Mouse (Mus musculus): Measurements from ENCODE around the gene Ssc4d. TPM values are rescaled to one million over a fixed set of nuclear protein-coding genes. Genes with fewer than 3 reads are reported as not detected.

Ssc4d gene
- polyA plus RNA-seq (2015; fragmentation: Nextera tagmentation; extraction: Ambion mirVana), result 0.45 and 0.91 TPM in 2 replicates

DNA sequence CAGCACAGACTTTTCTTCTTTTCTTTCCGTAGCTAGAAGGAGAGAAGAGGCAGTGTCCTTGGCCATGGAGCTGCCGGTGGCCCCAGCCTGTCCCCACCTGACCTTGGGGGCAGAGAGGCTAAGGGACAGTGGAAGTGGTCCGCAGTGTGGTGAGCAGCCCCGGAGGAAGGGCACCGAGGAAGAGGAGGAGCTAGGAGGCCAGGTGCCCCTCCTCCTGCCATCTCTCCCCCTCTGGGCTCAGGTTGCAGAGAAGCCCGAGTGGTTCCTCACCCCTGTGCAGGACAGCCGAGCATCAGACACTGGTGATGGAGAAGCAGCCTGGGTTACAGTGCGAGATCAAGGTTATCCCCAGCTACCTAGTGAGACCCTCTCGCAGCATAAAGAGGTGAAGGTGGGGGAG is at the start of gene Ssc4d:
Ssc4d (minus strand) TSS at position 167 of the 400 bp plus-strand sequence.
- Histone ChIP-seq H3K9ac (ENCODE audit: low read length) (no peak within 1 kb of the TSS), H3K27ac (ENCODE audit: low read length) (no peak within 1 kb of the TSS), H3K9me3 (replicated peaks; ENCODE audit: control insufficient read depth, low read length) (no peaks in the 10 kb centered on the region), H3K4me3 (ENCODE audit: low read length) (no peak within 1 kb of the TSS), H3K27me3 (ENCODE audit: control insufficient read depth, insufficient read depth, low read length) (no peaks in the 10 kb centered on the region), H3K4me1 (ENCODE audit: control insufficient read depth, insufficient read depth, low read length) (no peaks in the 10 kb centered on the region), H3K36me3 (ENCODE audit: control insufficient read depth, insufficient read depth) (no peaks in the 10 kb centered on the region), H3K4me2 (ENCODE audit: low read depth, low read length) (no peak within 1 kb of the TSS)
- WGBS, result 19% methylated on average over 9 of the region's 9 CpGs
- no peak for ATAC-seq (replicated peaks; ENCODE audit: extremely low read depth, insufficient read depth, low FRiP score)

DNA sequence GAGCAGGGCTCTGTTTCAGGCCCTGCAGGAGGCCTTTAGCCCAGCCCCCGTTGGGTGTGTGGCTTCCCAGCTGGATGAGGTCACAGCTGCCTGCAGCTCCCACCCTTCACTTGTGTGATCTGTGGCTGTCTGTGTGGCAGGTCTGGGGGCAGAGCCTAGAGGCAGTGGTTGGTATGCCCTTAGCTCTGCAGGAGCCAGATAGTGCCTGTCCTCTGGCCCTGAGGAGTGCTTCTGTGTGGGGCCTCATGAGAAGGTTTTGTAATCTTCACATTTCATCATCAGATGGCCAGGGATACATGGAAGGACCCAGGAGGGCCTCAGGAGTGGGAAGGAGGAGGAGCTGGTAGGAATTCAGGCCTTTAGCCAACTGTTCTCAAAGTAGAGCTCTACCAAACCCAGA is 45.6 kb upstream of the Ssc4d start:
- Histone ChIP-seq H3K9me3 (replicated peaks; ENCODE audit: control insufficient read depth, low read length) (no peaks in the 10 kb centered on the region), H3K36me3 (ENCODE audit: control insufficient read depth, insufficient read depth) (no peaks in the 10 kb centered on the region), H3K27ac (ENCODE audit: low read length) (peak overlapping the region; percentile 21), H3K4me1 (ENCODE audit: control insufficient read depth, insufficient read depth, low read length) (peaks cover 48% of the 10 kb centered on the region), H3K27me3 (ENCODE audit: control insufficient read depth, insufficient read depth, low read length) (no peaks in the 10 kb centered on the region), H3K4me2 (ENCODE audit: low read depth, low read length) (no peak overlapping the region), H3K4me3 (ENCODE audit: low read length) (no peak overlapping the region), H3K9ac (ENCODE audit: low read length) (peak overlapping the region; percentile 21; the same call in 1 of the 2 replicates)
- peak; percentile 58 for ATAC-seq (replicated peaks; ENCODE audit: extremely low read depth, insufficient read depth, low FRiP score)
- WGBS, result 0% methylated on average over 1 of the region's 1 CpGs

DNA sequence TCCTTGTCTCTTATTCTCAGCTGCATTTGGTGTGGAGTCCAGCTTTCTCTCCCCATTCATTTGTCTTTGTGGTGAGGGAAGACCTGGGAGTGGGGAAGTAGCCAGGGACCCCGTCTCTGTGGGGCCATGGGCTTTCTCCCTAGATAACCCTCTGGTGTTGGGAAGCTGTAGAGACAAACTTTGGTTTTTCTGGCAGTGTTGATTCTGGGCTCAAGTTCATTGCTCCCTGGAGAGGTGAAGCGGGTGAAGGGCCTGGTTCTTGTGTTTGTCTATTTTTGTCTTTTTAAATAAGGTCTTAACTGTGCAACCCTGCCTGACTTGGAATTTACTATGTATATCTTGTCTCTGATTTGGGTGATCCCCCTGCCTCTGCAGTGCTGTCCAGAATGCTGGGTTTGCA is 44.4 kb upstream of the Ssc4d start:
- H3K4me2 ChIP-seq (ENCODE audit: low read depth, low read length), result no peak overlapping the region
- H3K9ac ChIP-seq (ENCODE audit: low read length), result no peak overlapping the region
- no peak overlapping the region for H3K4me3 ChIP-seq (ENCODE audit: low read length)
- no peak overlapping the region for H3K27ac ChIP-seq (ENCODE audit: low read length)
- no peaks in the 10 kb centered on the region for H3K9me3 ChIP-seq (replicated peaks; ENCODE audit: control insufficient read depth, low read length)
- H3K27me3 ChIP-seq (ENCODE audit: control insufficient read depth, insufficient read depth, low read length), result no peaks in the 10 kb centered on the region
- WGBS, result 71% methylated on average over 2 of the region's 2 CpGs
- no peak for ATAC-seq (replicated peaks; ENCODE audit: extremely low read depth, insufficient read depth, low FRiP score)
- H3K4me1 ChIP-seq (ENCODE audit: control insufficient read depth, insufficient read depth, low read length), result peaks cover 51% of the 10 kb centered on the region
- H3K36me3 ChIP-seq (ENCODE audit: control insufficient read depth, insufficient read depth), result no peaks in the 10 kb centered on the region

DNA sequence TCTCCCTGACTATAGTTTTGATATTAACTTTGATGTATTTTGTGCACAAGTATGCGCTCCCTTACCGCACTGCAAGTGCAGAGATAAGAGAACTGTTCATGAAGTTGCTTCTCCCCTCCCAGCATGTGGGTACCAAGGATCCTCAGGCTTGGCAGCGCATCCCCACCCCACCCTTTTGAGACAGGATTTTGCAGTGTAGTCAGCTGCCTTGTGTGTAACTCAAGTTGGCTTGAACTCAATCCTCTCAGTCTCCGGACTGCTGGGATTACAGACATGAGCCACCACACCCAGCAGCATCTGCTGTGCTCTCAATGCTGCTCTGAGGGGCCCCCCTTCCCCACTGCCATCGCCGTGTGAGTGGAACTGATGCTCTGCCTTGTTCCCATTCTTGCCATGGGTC is 42.9 kb upstream of the Ssc4d start:
- no peak overlapping the region for H3K9ac ChIP-seq (ENCODE audit: low read length)
- no peak overlapping the region for H3K4me3 ChIP-seq (ENCODE audit: low read length)
- H3K27me3 ChIP-seq (ENCODE audit: control insufficient read depth, insufficient read depth, low read length), result no peaks in the 10 kb centered on the region
- peaks cover 51% of the 10 kb centered on the region for H3K4me1 ChIP-seq (ENCODE audit: control insufficient read depth, insufficient read depth, low read length)
- H3K36me3 ChIP-seq (ENCODE audit: control insufficient read depth, insufficient read depth), result no peaks in the 10 kb centered on the region
- H3K27ac ChIP-seq (ENCODE audit: low read length), result no peak overlapping the region; the same call in 1 of the 2 replicates
- WGBS, result 72% methylated on average over 6 of the region's 6 CpGs
- no peak overlapping the region for H3K4me2 ChIP-seq (ENCODE audit: low read depth, low read length)
- H3K9me3 ChIP-seq (replicated peaks; ENCODE audit: control insufficient read depth, low read length), result no peaks in the 10 kb centered on the region
- no peak for ATAC-seq (replicated peaks; ENCODE audit: extremely low read depth, insufficient read depth, low FRiP score)

DNA sequence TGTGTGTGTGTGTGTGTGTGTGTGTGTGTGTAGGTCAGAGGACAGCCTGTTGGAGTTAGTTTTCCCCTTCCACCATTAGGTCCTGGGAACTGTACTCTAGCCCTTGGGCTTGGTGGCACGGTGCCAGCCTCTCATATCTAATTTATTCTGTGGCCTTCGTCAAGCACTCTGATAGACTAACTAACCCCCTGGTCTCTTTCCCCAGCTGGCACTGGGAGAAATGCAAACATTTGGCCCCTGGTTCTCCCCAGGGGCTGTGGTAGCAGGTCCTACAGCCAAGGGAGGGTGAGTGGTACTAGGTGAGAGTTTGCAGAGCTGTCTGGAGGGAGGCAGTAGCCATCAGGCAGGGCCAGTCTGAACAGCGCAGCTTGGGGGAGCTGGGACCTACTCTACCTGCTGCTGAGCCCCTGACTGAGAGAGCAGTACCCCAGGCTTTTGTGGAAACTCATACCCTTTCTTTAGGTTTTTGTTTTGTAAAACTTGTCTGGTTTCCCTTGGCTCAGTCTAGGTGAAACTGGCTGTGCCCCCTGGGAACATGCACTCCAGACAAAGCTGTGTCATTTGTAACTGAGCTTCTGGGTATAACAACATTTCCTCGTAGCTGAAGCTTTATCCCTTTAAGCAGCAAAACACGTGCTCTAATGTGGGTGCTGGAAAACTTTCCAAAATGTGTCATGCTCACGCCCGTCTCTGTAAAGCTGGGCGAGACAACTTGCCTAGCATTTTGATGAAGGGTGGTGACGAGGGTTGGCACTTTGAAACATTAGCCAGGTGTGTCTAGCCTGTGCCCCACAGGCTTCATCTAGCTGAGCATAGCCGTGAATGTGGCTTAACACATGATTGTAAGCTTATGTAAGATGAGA is 41.9 kb upstream of the Ssc4d start:
- no peak overlapping the region for H3K4me3 ChIP-seq (ENCODE audit: low read length)
- no peak for ATAC-seq (replicated peaks; ENCODE audit: extremely low read depth, insufficient read depth, low FRiP score)

DNA sequence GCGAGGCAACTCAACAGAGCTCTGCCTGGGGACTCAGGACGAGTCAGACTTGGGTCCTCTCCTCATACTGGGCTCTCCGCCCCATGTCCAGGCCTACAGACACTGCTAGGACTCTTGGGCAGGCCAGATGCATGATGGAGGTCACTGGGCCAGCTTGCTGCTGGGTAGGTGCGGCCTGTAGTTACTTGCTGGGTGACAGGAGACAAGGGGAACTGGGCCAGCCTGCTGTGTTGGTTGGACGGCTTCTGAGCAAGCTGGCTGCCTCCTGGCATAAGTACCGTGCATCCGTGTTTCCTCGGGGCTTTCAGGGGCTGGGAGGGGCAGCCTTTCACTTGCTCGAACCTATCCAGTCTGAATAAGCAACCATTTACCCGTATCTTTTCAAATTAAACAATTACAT is 41.3 kb upstream of the Ssc4d start:
- H3K4me2 ChIP-seq (ENCODE audit: low read depth, low read length), result peak overlapping the region; percentile 38
- H3K36me3 ChIP-seq (ENCODE audit: control insufficient read depth, insufficient read depth), result peaks cover 9% of the 10 kb centered on the region
- H3K4me3 ChIP-seq (ENCODE audit: low read length), result peak overlapping the region; percentile 13; the same call in 1 of the 2 replicates
- H3K9ac ChIP-seq (ENCODE audit: low read length), result peak overlapping the region; percentile 49
- H3K4me1 ChIP-seq (ENCODE audit: control insufficient read depth, insufficient read depth, low read length), result peaks cover 51% of the 10 kb centered on the region
- 62% methylated on average over 10 of the region's 10 CpGs for WGBS
- no peaks in the 10 kb centered on the region for H3K9me3 ChIP-seq (replicated peaks; ENCODE audit: control insufficient read depth, low read length)
- no peak for ATAC-seq (replicated peaks; ENCODE audit: extremely low read depth, insufficient read depth, low FRiP score)
- peak overlapping the region; percentile 85 for H3K27ac ChIP-seq (ENCODE audit: low read length)
- no peaks in the 10 kb centered on the region for H3K27me3 ChIP-seq (ENCODE audit: control insufficient read depth, insufficient read depth, low read length)

More for the DNA sequence above, 41.9 kb upstream of the Ssc4d start:
- 47% methylated on average over 10 of the region's 10 CpGs for WGBS
- H3K27ac ChIP-seq (ENCODE audit: low read length), result peak overlapping the region; percentile 85
- no peaks in the 10 kb centered on the region for H3K9me3 ChIP-seq (replicated peaks; ENCODE audit: control insufficient read depth, low read length)
- peak overlapping the region; percentile 45; the same call in 1 of the 2 replicates for H3K9ac ChIP-seq (ENCODE audit: low read length)
- H3K4me2 ChIP-seq (ENCODE audit: low read depth, low read length), result peak overlapping the region; percentile 38; the same call in 1 of the 2 replicates
- no peaks in the 10 kb centered on the region for H3K27me3 ChIP-seq (ENCODE audit: control insufficient read depth, insufficient read depth, low read length)
- peaks cover 51% of the 10 kb centered on the region for H3K4me1 ChIP-seq (ENCODE audit: control insufficient read depth, insufficient read depth, low read length)
- peaks cover 5% of the 10 kb centered on the region for H3K36me3 ChIP-seq (ENCODE audit: control insufficient read depth, insufficient read depth)

DNA sequence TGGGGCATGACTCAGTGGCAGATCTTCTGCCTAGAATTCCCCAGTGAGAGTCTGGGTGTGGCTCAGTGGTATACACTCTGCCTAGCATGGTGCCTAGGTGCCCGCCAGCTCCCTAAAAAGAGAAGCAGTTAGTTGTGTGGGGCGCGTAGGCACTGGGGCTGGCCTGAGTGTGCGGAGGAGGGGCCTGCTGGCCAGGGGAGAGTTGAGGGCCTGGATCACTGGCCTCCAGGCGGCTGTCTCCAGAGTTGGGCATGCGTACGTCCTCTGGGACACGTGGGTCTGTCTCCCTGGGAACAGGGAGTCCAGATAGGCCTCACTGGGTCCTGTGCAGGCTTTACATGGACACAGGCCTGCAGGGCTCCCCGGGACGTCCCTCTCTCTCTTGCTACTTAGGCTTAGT is 40.5 kb upstream of the Ssc4d start:
- Histone ChIP-seq H3K27me3 (ENCODE audit: control insufficient read depth, insufficient read depth, low read length) (no peaks in the 10 kb centered on the region), H3K36me3 (ENCODE audit: control insufficient read depth, insufficient read depth) (peaks cover 16% of the 10 kb centered on the region), H3K27ac (ENCODE audit: low read length) (peak overlapping the region; percentile 85), H3K4me3 (ENCODE audit: low read length) (no peak overlapping the region), H3K9ac (ENCODE audit: low read length) (peak overlapping the region; percentile 49), H3K4me1 (ENCODE audit: control insufficient read depth, insufficient read depth, low read length) (peaks cover 47% of the 10 kb centered on the region), H3K4me2 (ENCODE audit: low read depth, low read length) (peak overlapping the region; percentile 38), H3K9me3 (replicated peaks; ENCODE audit: control insufficient read depth, low read length) (no peaks in the 10 kb centered on the region)
- ATAC-seq (replicated peaks; ENCODE audit: extremely low read depth, insufficient read depth, low FRiP score), result peak; percentile 80
- 43% methylated on average over 10 of the region's 10 CpGs for WGBS

DNA sequence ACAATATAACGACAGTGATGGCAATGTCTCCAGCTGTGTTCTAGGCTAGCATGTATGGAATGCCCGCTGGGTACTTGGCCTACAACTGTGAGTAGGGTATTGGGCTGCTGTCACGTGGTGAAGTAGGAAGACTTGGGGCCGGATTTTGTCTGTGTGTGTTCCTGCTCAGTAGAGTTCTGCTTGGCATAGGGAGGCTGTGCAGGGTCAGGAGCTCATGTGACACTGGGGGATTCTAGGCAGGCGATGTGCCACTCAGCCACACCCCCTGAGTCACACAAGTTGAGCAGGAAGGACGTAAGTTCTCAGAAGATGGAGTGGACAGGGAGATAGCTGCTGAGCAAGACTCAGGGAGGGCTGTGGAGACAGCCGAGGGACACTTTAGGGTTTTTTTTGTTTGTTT is 33.4 kb upstream of the Ssc4d start:
- Histone ChIP-seq H3K4me2 (ENCODE audit: low read depth, low read length) (no peak overlapping the region), H3K27ac (ENCODE audit: low read length) (no peak overlapping the region), H3K9me3 (replicated peaks; ENCODE audit: control insufficient read depth, low read length) (no peaks in the 10 kb centered on the region), H3K4me3 (ENCODE audit: low read length) (no peak overlapping the region), H3K27me3 (ENCODE audit: control insufficient read depth, insufficient read depth, low read length) (no peaks in the 10 kb centered on the region), H3K36me3 (ENCODE audit: control insufficient read depth, insufficient read depth) (peaks cover 18% of the 10 kb centered on the region), H3K4me1 (ENCODE audit: control insufficient read depth, insufficient read depth, low read length) (peaks cover 6% of the 10 kb centered on the region), H3K9ac (ENCODE audit: low read length) (no peak overlapping the region)
- no peak for ATAC-seq (replicated peaks; ENCODE audit: extremely low read depth, insufficient read depth, low FRiP score)
- WGBS, result 58% methylated on average over 7 of the region's 7 CpGs

DNA sequence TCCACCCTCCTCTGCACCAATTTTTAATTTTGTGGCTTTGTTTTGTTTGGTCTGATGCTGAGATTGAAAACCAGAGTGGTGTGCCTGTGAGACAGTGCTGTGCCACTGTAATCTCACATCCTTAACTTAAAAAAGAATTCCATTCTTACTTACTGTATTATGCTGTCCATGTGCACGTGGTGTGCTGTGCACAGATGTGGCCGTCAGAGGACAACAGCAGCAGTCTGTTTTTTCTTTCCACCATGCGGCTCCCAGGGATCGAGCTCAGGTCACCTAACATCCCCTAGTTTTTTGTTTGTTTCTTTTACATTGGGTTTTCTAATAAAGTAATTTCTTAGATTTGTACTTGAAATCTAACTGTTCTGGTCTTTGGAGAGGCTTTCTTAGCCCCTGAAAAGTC is 30.2 kb upstream of the Ssc4d start:
- Histone ChIP-seq H3K4me1 (ENCODE audit: control insufficient read depth, insufficient read depth, low read length) (peaks cover 8% of the 10 kb centered on the region), H3K27ac (ENCODE audit: low read length) (no peak overlapping the region), H3K4me2 (ENCODE audit: low read depth, low read length) (no peak overlapping the region), H3K36me3 (ENCODE audit: control insufficient read depth, insufficient read depth) (no peaks in the 10 kb centered on the region), H3K9ac (ENCODE audit: low read length) (no peak overlapping the region), H3K4me3 (ENCODE audit: low read length) (no peak overlapping the region), H3K27me3 (ENCODE audit: control insufficient read depth, insufficient read depth, low read length) (no peaks in the 10 kb centered on the region), H3K9me3 (replicated peaks; ENCODE audit: control insufficient read depth, low read length) (no peaks in the 10 kb centered on the region)
- WGBS, result 72% methylated on average over 4 of the region's 4 CpGs
- no peak for ATAC-seq (replicated peaks; ENCODE audit: extremely low read depth, insufficient read depth, low FRiP score)

All from heart, embryonic 16.5 days (tissue).